Mouse (Mus musculus): ENCODE measurements at regions not wholly inside any gene's neighbourhood (a gene's known extent, or its start where the extent isn't known, plus 50 kb on each side); places are given as distances from the start of the nearest gene placed in this dataset.

DNA sequence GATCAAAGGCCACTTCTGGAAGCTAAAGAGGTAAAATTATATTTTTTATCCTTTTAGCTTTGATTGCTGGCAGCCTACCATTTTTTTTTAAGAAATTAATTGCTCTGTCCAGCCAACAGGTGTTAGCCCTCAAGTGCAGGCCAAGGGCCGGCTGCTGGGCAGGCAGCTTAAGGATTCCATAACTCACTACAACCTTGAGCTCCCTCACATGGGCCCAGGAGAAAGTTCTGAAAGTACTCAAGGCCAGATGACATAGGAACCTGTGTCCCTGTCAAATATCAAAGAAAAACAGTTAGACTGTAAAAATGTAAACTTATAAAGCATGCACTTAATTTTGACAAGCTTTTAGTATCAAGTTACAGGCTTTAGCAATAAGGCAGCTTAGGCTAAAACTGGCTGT is 107.5 kb downstream of the Fam204a start:
- TF ChIP-seq POLR2A (IDR thresholded peaks at IDR 0.05; ENCODE audit: extremely low read depth, insufficient read depth, low read length) (no peak), CTCF (IDR thresholded peaks at IDR 0.05; ENCODE audit: extremely low read depth, insufficient read depth, low read length) (no peak)
